Mouse (Mus musculus): ENCODE data around the gene Hist1h3d.
"Not testable (repeated sequence)": the region's sequence is repeated elsewhere in the genome, so short reads cannot be mapped to it uniquely, and the experiment has no call there.

Hist1h3d gene

DNA sequence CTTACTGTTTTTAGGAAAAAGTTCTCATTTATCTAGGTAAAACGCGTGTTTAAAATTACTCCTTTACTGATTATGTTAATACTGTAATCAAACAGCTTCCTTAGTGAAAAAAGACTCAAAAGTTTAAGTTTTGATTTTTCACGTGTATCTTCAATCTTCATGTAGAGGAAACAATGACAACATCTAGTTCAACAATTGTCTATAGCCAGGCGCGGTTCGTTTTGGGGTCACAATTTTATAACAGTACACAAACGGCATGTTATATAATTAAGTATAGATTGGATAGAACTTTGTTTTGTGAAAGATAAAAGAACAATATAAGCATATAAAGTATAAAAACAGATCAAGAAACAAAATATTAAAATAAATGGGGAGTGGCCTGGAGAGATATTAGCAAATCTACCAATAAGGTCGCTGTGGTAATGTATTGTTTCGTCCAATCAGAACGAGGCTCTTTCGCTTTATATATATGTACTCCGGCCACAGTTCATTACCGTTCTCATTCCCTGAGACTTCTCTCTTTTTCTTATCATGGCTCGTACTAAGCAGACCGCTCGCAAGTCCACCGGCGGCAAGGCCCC is at the start of gene Hist1h3d:
TSS of gene Hist1h3d (plus strand) at position 493 of the 581 bp plus-strand sequence.
- DNase-seq (ENCODE audit: low read depth, low spot score), result peak; percentile 77

DNA sequence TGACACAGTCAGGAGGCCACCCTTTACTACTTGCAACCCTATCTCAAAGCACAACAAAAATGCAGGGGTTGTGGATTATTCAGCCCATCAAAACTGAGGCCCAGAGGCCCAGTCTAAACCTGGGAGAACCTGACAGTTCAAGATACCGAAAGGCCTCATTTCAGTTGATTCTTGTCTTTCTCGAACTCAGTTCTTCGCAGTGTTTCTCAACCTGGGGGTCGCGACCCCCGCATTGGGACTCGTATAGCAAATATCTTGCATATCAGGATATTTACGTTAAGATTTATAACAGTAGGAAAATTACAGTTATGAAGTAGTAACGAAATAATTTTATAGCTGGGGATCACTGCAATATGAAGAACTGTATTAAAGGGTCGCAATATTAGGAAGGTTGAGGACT is 49.7 kb upstream of the Hist1h3d start:
- no peak for DNase-seq (ENCODE audit: low read depth, low spot score)

DNA sequence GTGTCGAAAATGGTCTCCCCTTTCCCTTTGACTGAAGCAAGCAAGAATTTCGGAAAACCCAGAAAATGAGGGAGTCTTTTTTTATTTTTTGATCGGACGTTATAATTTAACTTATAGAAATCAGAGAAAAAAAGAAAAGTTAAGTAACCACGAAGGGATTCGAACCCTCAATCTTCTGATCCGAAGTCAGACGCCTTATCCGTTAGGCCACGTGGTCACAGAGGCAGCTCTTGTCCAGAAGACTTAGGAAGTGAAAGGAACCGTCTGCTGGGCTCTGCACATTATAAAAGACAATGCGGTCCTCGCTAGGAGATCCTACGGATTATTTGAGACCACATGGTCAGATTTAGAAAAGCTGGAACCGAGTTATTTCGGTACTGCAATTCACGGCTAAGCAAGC is 49.3 kb upstream of the Hist1h3d start:
- DNase-seq (ENCODE audit: low read depth, low spot score), result peak; percentile 89

DNA sequence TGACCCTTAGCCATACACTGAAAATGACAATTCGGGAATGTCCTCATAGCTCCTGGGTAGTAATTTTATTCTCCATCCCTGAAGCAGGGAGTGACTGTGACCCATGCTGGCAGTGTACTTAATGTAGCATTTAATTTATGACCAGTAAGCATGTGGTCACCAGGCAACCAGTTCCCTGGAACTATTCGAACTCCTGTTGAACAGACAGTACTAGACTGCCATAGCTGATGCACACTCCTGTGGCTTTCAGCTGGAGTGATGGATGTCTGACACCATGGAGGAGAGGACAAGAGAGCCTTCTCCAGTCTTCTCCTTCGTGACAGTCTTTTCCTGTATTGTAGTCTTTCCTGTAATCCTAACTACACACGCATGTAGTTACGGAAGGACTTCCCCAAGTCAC is 46.6 kb upstream of the Hist1h3d start:
- DNase-seq (ENCODE audit: low read depth, low spot score), result no peak

DNA sequence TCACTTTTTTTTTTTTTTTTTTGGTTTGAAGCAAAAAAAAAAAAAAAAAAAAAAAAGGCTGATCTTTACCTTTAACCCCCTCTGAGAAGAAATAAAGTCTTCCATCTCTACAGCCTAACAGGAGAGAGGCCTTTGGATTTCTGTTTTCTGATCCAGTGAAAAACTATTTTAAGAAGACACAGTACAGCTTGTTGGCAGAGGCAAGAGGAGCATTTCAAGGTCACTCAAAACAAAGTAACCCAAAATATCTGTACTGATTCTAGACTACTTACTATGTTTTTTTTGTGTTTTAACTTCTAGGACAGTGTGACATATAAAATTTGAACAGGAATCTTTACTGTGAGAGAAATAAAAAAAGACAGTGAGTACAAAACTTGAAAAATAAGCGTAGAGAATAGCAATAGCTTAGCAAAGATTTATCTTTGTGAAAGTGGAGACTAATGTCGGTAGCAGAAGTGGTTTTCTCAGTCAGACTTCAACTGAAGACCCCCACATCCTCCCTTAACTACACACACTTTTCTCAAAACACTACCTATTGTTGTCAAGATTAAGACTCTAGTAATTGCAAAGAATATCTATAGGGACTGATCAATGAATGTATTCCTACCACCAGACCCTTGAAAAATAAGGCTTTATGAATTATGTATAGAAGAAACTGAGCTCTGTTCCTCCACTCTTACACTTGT is 45.9 kb upstream of the Hist1h3d start:
- DNase-seq (ENCODE audit: low read depth, low spot score), result no peak

DNA sequence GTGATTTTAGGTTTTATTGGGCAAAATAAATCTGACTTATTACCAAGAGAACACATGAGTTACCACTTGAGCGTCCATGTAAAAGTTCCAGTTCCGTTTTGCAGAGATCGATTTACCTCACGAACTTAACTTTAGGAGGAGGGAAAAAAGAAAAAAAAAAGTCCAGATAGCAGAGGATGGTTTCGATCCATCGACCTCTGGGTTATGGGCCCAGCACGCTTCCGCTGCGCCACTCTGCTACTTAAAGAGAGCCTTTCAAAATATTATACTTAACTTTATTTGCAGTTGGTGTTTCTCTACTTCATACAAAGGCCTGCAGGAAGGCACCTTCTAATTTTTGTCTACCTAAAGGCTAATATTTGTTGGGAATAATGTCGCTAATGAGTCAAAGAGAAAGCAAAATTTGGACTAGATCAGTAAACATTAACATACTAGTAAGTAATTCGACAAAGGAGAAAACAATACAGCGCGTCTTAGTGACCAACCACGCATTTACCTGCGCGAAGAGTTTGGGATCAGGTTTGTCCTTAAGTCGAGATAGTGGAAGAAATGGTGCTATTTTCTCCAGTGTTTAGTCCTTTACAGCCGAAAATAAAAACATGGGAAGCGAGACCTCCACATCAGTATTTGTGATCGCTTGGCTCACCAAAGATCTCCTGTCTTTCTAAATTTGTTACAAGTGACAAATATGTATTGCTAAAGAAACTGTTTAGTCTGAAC is 45.2 kb upstream of the Hist1h3d start:
- peak; percentile 86 for DNase-seq (ENCODE audit: low read depth, low spot score)

DNA sequence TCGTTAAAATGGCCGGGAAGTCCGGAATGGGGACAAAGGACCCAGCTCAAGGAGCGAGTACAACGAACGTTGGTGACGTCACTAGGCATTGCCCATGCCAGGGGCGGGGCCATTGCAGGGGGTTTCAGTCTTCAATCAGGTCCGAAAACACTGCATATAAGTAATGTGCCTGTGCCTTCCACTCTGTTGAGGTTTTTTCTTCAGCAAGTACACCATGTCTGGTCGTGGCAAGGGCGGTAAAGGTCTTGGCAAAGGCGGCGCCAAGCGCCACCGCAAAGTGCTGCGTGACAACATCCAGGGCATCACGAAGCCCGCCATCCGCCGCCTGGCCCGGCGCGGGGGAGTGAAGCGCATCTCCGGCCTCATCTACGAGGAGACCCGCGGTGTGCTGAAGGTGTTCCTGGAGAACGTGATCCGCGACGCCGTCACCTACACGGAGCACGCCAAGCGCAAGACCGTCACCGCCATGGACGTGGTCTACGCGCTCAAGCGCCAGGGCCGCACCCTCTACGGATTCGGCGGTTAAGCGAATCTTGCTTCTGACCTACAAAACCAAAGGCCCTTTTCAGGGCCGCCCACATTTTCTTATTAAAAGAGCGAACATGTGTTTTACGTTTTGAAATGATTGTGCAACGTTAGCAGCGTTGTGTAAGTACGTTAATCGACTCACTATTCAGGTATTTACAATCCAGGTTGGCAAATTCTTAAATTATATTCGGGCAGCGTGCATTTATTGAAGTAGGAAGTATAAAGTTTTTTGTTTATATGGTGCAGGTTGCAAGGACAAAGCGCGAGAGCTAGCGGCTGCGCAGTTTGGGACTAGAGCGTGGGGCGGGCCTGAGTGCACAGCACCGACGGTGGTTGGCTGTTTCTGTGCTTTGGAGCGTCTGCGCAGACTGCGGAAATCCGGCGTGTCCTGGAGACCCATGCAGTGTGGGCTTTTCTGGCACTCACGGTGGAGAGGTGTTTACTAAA is 44.4 kb upstream of the Hist1h3d start, which contains the start of gene Hist1h4h:
TSS of gene Hist1h4h (plus strand) at position 150 of the 975 bp plus-strand sequence.
- peak; percentile 96 for DNase-seq (ENCODE audit: low read depth, low spot score)

DNA sequence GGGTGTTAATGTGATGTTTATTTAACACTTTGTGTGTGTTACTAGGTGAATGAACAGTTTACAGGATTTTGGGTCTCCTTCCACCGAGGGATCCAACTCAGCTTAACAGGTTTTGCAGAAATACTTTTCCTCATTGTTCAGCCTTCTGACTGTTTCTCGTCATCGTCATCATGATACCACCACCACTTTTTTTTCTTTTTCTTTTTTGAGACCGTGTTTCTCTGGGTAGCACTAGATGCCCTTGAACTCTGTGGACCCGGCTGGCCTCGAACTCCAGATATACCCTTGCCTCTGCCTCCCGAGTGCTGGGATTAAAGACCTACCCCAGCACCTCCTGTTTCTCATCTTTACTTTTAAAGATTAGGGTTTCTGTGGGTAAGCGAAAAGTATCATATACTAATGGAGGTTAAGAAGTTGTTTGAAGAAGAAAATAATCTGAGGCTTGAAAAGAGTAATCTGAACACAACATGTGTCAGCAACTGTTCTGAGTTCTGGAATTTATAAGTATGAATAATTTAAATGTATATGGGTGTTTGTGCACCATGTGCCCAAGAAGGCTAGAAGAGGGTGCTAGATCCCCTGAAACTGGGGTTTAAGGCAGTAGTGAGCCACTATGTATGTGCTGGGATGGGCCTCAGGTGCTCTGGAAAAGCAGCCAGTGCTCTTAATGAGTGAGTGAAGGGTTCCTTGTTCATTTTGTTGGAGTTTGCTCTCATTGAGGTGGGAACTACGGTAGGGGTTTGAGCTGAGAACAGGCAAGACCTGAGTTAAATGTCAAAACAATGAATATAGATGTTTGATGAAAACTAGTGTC is 43.1 kb upstream of the Hist1h3d start:
- DNase-seq (ENCODE audit: low read depth, low spot score), result peak; percentile 20

DNA sequence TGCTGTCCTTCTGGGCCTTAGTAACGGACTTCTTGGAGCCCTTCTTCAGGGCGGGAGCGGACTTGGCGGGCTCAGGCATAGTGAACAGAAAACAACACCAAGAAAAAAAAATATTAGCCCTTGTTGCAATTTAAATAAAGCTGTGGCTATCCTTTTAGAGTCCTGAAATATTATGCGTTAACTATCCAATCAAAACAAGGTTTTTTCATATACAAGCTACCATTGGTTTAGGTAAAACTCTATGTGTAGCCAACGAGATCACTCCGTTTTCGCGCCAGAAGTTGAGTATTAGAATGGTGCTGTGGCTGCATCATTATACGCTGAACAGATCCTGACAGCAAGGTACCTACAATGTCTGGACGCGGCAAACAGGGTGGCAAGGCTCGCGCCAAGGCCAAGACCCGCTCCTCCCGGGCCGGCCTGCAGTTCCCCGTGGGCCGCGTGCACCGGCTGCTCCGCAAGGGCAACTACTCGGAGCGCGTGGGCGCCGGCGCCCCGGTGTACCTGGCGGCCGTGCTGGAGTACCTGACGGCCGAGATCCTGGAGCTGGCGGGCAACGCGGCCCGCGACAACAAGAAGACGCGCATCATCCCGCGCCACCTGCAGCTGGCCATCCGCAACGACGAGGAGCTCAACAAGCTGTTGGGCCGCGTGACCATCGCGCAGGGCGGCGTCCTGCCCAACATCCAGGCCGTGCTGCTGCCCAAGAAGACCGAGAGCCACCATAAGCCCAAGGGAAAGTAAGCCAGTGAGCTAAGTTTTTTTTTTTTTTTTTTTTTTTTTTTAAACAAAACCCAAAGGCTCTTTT is 41.8 kb upstream of the Hist1h3d start, which contains the start of gene Hist1h2af:
TSS of gene Hist1h2af (plus strand) at position 347 of the 808 bp plus-strand sequence.
- peak; percentile 80 for DNase-seq (ENCODE audit: low read depth, low spot score)

DNA sequence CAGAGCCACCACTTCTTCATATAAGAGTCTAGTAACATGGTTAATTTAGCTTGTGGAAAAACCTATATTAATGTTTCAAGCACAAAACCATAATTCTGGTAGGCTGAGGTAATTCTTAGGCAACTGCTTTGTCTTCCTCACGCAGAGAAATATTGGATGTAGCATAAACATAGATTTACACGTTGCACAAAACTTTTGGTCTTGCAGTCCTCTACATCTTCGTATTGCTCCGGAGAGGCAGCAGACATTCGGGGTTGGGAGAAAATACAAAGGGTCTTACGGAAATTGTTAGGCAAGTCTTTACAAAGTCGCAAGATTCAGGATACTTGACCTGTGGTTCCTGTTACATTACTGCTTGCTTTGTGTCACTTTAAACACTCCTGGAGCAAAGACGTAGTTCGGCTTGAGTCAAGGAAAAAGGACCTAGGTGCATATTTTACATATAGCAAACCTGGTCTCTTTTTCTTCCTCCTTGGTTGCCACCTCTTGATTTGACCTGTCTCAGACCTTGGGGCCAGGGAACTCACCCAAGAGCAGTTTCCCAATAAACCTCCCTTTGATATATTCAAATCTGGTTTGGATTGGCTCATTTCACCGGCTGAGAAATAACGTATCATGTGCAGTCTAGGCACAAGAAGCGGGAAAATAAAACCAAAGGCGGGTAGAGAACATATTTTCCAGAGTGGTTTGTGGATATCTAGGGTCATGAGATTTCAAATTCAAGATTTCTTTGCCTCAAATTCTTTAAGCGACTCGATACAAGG is 41.0 kb upstream of the Hist1h3d start:
- no peak for DNase-seq (ENCODE audit: low read depth, low spot score)

DNA sequence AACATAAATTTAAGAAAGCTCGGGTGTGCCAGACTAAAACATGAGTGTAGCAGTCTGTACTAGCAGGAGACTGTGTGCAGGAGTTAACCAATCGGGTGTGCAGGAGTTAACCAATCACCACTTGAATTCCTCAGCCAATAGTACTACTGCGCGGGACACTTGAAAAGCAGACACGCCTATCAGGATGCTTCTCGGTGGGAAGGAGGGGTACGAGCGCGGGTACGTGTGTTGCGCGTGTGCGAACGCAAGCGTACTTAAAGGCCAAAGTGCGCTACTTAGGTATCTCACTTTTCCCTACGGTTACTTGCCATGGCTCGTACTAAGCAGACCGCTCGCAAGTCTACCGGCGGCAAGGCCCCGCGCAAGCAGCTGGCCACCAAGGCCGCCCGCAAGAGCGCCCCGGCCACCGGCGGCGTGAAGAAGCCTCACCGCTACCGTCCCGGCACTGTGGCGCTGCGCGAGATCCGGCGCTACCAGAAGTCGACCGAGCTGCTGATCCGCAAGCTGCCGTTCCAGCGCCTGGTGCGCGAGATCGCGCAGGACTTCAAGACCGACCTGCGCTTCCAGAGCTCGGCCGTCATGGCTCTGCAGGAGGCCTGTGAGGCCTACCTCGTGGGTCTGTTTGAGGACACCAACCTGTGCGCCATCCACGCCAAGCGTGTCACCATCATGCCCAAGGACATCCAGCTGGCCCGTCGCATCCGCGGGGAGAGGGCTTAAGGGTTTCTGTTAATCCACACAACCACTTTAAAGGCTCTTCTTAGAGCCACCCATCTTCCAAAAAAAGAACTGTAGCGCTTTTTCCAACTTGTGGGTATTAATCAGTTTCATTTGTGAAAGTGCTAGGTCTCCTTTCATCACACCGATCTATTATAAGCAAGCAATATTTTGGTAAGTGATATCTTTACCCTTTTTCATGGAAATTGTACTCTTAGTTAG is 40.2 kb upstream of the Hist1h3d start, which contains the start of gene Hist1h3g:
TSS of gene Hist1h3g (plus strand) at position 286 of the 939 bp plus-strand sequence.
- peak; percentile 91 for DNase-seq (ENCODE audit: low read depth, low spot score)

DNA sequence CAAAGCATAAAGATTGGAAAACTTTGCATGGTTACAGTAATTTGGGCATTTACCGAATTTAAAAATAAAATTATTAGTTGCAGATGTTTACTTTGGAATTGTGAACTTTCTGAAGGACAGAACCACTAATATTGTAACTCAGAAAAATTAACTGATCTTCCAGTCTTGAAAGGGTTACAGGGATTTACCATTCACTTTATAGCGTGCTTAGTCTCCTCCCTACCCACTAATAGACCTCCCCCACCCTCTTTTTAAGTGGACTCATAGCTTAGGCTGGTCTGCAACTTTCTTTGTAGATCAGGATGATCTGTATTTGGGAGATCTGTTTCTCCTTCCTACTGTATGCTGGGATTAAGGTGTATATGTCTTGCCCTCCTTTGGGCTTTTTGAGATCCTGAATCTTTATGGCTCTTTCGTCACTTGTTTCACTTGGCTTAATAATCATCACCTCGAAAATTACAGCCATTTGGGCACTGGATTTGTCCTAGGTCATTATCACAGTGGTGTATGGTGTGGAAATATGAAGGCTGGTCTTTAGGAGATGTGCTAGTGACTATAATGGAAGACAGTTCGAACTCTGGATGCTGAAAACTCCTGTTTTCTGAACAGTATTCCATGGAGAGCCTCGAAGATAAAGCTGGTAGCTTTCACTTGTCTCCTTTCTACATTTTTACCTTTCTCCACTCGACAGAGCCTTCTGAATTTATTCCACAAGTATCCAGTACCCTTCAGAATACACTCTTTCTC is 39.3 kb upstream of the Hist1h3d start:
- no peak for DNase-seq (ENCODE audit: low read depth, low spot score)

DNA sequence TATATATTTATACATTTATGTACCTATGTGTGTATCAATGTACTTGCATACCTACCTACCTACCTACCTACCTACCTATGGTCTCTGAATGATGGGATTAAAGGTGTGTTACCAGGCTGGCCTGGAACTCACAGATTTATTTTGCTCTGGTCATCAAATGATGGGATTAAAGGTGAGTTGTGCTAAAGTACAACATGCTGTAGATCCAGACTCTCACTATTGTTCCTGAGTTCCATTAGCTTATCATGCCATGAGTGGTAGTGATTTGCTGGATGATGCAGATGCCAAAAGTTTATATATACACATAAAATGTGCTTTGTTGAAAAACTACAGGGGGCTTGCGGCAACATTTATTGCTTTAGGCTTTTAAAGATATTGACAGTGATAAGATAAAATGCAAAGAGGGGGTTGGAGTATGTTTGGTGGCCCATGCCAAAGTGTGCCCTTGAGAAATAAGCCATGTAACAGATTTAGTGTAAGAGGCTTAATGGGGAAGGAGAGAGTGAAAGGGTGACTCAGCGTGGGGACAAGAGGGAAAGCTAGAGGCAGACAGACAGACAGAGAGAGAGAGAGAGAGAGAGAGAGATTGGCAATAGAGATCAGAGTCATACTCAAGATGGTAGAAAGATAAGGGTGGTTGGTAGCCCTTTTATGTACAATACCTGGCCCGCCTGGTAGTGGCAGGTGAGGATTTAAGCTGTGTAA is 38.4 kb upstream of the Hist1h3d start:
- no peak for DNase-seq (ENCODE audit: low read depth, low spot score)

DNA sequence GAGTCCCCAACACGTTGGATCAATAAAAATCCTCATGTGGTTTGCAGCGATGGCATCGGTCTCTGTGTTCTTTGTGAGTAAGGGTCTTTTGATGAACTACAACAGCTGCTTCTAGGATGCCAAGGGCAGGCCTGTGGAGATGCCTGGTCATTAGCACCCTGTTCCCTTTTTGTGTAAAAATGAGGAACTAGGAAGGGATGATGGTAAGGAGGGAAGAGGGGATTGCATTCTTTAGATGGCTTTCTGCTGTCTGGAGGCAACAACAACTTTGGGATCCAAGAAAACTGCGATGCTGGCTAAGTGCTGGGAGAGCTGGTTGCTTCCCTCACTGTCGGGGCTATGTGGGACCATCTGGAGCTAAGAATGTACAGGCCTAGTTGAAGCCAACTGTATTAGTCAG is 37.3 kb upstream of the Hist1h3d start:
- DNase-seq (ENCODE audit: low read depth, low spot score), result no peak

DNA sequence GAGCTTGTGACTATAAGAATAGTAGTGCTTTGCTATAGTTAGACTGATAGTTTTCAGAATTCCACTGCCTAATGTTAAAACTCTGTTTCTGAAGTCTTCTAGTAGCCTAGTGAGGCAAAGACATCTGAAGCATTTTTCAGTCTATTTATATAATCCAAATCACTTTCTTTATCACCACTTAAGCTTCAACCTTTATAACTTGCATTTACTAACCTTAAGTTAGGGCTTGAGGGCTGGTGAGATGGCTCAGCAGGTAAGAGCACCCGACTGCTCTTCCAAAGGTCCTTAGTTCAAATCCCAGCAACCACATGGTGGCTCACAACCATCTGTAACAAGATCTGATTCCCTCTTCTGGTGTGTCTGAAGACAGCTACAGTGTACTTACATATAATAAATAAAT is 35.7 kb upstream of the Hist1h3d start:
- DNase-seq (ENCODE audit: low read depth, low spot score), result not testable (repeated sequence)

DNA sequence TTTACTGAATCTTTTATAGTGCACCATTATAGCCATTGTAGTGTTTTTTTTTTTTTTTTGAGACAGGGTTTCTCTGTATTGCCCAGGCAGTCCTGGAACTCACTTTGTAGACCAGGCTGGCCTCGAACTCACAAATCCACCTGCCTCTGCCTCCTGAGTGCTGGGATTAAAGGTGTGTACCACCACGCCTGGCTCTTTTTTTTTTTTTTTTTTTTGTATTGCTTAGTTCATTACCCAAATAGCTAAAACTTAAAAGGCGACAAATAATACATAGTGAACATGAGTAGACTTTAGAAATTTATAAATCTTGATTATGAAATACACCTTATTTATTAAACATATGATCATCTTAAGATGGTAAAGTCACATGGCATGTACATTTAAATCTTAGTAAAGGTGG is 34.1 kb upstream of the Hist1h3d start:
- DNase-seq (ENCODE audit: low read depth, low spot score), result no peak

All from CD4-positive helper T cell, adult 2 months (primary cell).